Mouse (Mus musculus) frontal cortex, adult 2 months (tissue): ENCODE results near the gene Aloxe3. TPM values are rescaled to one million over a fixed set of nuclear protein-coding genes. Genes with fewer than 3 reads are reported as not detected.

Experiments used
- DNase-seq, 2 experiments: peaks; one replicate each; pipeline ENCODE4 v3.0.0; 2022; ENCODE audit warnings: low spot score in 1 of 2; ENCODE audit errors: extremely low spot score in 1 of 2
- polyA plus RNA-seq: library from polyadenylated mRNA; depleted of rRNA; stranded (reverse); fragments of >200 nt; gene quantifications from 2 replicates; pipeline ENCODE4 v1.2.3, GENCODE M21; 2012

Aloxe3 gene
- polyA plus RNA-seq, 1 experiment = 8.0 TPM

- peak; percentile 86 to 98 for DNase-seq
Observed at GRCm38 (mm10) chr11:69123056-69123692, 2.5 kb upstream of the Aloxe3 start.

DNA sequence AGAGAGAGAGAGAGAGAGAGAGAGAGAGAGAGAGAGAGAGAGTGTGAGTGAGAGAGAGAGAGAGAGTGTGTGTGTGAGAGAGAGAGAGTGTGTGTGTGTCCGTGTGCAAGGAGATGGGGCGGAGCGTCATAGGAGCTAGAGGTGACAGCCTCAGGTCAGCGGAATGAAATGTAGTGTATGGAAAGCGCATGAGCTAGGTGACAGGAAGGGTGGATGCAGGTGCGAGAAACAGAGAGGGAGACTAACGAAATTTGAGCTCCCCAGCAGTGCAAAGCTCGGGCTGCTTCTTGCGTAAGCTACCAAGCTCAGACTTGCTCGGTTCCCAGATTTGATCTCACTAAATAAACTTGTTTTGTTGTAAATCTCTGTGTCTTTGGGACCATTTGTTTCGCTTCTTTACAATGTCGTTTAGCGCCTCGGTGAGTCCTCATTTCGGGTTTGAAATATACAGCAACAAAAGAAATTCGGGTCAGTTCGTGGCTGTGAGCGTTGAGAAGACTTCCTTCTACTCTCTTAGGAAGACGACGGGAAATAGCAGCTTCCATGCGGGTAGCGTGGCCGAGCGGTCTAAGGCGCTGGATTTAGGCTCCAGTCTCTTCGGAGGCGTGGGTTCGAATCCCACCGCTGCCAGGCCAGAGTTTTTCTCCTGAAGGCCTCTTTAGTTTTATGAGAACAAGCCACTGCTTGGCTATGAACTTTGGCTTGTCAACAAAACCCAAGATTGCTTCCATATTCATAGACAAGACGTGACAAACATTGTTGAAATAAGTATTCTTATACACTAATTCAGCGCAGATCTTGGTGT, 1.8 kb upstream of the Aloxe3 start:
- DNase-seq = peak; percentile 84 to 99

DNA sequence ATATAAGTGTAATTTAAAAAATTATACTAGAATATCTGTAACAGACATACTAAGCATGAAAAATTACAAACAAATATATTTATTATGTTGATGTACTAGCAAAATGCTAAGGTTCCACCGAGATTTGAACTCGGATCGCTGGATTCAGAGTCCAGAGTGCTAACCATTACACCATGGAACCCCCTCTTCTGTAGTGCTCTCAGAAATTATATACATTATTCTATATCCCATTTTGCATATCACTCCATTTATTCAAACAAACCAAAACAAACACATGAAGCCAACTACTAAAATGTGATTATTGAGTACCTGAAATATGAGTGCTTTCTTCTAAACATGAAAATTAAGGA, 1.2 kb upstream of the Aloxe3 start:
- peak in 1 of 2 experiments; percentile 95 for DNase-seq

DNA sequence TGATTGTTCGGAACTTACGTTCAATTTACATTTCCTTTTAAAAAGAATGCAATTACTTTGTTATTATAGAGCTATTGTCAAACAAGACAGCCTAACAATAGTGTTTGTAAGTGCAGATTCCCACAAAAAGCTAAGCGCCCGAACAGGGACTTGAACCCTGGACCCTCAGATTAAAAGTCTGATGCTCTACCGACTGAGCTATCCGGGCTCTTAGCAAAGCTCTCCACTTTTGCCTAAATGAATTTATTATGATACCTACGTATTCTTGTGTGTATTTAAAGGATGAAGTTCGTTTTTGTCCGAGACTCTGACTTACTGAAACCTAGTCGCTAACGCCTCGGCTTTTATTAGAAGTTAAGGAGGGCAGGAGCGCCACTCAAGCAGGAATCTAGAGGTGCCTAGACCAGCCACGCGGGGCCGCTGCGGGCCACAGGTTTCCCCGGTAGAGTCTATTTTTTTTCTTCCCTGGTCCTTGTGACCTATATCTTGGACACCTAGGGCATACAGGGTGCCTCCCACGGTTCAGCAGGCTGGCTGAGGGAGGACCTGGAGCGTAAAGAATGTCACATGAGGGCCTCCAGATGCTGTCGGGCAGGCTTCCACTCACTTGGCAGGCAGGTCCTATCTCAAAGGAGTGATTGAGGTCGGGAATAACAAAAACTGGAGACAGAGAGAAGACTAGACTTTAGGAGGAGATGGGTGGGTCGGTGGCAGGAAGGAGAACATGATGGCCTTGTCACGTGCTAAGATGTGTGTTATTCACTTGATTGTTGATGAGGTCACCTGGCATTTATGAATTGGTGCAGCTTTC, 450 bp upstream of the Aloxe3 start:
- DNase-seq = peak in 1 of 2 experiments; percentile 95

- DNase-seq = peak in 1 of 2 experiments; percentile 36
Observed at GRCm38 (mm10) chr11:69125919-69126705, 416 bp downstream of the Aloxe3 start.

DNA sequence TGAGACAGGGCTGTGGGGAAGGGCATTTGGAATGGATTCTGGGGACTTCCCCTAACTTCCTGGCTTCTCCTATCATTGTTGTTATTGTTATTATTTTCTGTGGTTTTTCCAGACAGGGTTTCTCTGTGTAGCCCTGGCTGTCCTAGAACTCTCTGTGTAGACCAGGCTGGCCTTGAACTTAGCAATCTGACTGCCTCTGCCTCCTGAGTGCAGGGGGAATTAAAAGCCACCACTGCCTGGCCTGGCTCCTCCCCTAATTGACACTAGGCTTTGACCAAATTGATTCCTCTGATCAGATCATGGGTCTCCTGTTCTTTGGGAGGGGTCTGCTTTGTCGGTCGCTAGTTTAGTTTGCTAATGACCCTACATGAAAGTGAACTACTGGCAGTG, 1.0 kb downstream of the Aloxe3 start:
- DNase-seq = no peak

- no peak for DNase-seq
Observed at GRCm38 (mm10) chr11:69128426-69129122, 2.9 kb downstream of the Aloxe3 start.

- no peak for DNase-seq
Observed at GRCm38 (mm10) chr11:69133566-69133922, 7.8 kb downstream of the Aloxe3 start.

DNA sequence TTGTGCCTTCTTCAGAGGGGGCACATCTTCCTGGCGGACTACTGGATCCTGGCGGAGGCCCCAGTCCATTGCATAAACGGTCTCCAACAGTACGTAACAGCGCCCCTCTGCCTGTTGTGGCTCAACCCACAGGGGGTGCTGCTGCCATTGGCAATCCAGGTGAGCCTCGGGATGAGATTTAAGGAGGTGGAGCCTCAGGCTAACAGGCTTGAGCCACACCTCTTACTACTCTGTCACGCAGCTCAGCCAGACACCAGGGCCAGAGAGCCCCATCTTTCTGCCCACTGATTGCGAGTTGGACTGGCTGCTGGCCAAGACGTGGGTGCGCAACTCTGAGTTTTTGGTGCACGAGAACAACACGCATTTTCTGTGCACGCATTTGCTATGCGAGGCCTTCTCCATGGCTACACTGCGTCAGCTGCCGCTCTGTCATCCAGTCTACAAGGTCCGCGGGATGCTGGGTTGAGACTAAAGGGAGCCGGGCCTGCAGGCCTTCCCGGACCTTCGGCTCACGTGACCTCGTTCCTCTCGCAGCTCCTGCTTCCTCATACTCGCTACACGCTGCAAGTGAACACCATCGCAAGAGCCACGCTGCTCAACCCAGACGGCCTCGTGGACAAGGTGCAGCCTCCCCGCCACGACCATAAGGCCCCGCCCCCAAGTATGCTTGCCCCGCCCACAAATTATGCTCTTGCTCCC, 8.4 kb downstream of the Aloxe3 start:
- peak; percentile 79 to 88 for DNase-seq

DNA sequence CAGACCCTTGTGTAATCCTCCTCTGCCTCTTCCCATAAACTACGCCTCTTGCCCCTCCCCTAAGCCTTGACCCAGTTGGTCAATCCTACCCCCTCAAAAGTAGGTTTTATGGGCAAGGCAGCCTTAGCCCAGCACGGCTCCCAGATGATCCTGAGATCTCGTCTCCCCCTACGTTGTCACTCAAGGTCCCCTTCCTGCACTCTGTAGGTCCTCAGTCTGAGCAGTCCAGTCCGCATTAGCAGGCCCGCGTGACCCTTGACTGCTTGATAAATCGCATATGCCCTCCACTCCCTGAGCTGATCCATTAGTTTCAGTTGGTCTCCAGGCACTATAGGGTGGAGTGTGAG, 8.9 kb downstream of the Aloxe3 start:
- no peak for DNase-seq

GRCm38 (mm10) chr11:69135361-69135760, 9.7 kb downstream of the Aloxe3 start:
- no peak for DNase-seq

DNA sequence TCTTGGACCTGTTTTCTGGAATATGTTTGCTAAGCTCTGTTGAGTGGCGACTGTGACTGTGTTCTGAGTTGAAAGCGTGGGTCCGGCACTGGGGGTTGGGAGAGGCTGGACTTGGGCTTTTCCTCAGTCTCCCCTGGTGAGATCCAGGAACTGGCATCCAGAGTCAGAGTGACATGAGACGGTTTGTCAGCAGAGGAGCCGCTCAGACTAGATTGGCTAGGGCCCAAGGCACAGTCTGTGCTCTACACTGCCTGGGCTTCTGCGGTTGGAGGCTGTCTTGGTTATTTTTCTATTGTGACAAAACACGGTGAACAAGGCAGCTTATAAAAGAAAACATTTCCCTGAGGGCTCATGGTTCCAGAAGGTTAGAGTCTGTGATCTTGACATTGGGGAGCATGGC, 21.9 kb downstream of the Aloxe3 start:
- no peak for DNase-seq

GRCm38 (mm10) chr11:69148451-69148960, 22.8 kb downstream of the Aloxe3 start:
- no peak for DNase-seq

DNA sequence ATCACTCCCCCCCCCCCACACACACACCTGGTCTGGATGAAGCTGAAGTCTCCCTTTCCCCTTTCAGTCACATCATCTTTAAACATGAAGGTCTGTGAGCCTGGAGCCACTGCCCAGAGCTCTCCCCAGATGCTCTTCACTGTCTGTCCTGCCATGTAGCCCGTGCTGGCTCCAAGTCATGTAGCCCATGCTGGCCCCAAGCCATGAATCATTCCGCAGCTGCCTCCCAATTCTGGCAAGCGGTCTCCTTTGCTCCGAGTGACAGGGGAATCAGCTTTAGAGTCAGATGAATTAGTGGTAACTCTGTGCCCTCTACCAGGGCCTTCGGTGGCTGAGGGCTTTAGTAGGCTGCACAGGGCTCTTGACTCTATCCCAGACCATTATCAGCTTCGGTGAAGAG, 24.0 kb downstream of the Aloxe3 start:
- no peak for DNase-seq

DNA sequence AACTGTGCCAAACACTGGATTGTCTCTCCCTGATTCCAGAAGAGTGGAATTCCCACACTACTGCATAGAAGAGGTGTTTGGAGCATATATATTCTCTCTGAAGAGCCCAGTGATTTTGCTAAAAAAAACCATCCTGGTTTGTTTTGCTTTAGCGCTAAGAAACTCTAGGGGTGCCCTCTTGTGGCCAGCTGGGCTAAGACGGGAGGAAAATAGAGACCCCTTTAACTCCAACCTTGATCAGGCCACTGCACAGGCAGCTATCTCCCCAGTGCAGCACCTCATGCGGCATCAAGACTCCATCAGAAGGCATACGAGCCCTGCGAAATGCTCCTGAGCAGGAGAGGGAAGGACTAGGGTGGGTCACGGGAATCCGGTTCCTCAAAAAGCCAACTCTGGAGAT, 24.7 kb downstream of the Aloxe3 start:
- peak in 1 of 2 experiments; percentile 80 for DNase-seq

DNA sequence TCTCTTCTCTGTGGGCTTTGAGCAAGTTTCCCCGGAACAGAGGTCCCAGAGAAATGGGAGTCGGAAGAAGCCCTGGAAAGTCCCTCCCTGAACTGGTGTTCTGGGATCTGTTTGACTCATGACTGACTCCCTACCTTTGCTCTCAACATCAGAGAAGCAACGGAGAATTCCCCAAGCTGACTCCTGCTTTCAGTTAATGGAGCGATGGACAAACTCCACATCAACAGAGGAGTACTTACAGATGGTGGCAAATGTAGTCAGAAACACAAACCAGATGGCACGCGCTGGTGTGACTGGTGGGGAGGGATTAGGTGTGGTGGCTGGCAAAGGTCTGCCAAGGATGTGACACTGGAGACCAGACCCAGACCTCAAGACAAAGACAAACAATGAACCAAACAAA, 25.3 kb downstream of the Aloxe3 start:
- DNase-seq = no peak

- no peak for DNase-seq
Observed at GRCm38 (mm10) chr11:69153831-69154230, 28.1 kb downstream of the Aloxe3 start.

DNA sequence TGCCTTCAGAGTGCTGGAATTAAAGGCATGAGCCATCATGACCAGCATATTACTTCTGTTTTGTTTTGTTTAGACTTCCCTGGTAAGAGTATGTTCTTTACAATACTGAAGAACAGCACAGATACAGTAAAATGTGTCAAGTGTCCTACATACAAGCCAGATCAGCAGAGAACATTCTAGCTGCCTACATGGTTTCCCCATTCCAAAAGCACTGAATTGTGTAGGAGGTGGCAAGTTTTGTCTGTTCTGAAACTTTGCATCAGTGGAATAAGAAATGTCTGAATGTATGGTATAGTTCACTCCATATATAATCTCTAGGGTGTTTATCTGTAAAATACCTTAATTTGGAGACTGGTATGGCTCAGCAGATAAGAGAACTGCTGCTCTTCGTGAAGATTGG, 29.7 kb downstream of the Aloxe3 start:
- peak in 1 of 2 experiments; percentile 50 for DNase-seq

GRCm38 (mm10) chr11:69156800-69157199, 31.1 kb downstream of the Aloxe3 start, which contains the start of gene Alox12b:
Gene Alox12b (plus strand): TSS chr11:69156989.
- peak in 1 of 2 experiments; percentile 51 for DNase-seq
